Mouse (Mus musculus) right cerebral cortex, postnatal 4 days (tissue): ENCODE measurements at regions not wholly inside any gene's neighbourhood (a gene's known extent, or its start where the extent isn't known, plus 50 kb on each side); places are given as distances from the start of the nearest gene placed in this dataset.

ENCODE experiments used
- DNase-seq: peaks from one replicate; pipeline ENCODE4 v3.0.0-alpha.2; 2022

- no peak for DNase-seq
Measured at GRCm38 (mm10) chr7:72753053-72753559, 446.7 kb upstream of the Mctp2 start.

- no peak for DNase-seq
Measured at GRCm38 (mm10) chr7:72762711-72763110, 456.3 kb upstream of the Mctp2 start.

GRCm38 (mm10) chr7:72768705-72769104, 462.3 kb upstream of the Mctp2 start:
- DNase-seq: no peak

GRCm38 (mm10) chr7:72774031-72774770, 467.8 kb upstream of the Mctp2 start:
- no peak for DNase-seq

GRCm38 (mm10) chr7:72774771-72775119, 468.3 kb upstream of the Mctp2 start:
- no peak for DNase-seq

- DNase-seq: no peak
Measured at GRCm38 (mm10) chr7:72787306-72787705, 480.9 kb upstream of the Mctp2 start.

- DNase-seq: no peak
Measured at GRCm38 (mm10) chr7:72788261-72788660, 481.9 kb upstream of the Mctp2 start.

GRCm38 (mm10) chr7:72822142-72822541, 515.7 kb upstream of the Mctp2 start:
- DNase-seq: no peak

GRCm38 (mm10) chr7:72826597-72826996, 520.2 kb upstream of the Mctp2 start:
- no peak for DNase-seq

- DNase-seq: no peak
Measured at GRCm38 (mm10) chr7:72835423-72835822, 529.0 kb upstream of the Mctp2 start.

GRCm38 (mm10) chr7:72836026-72836425, 529.6 kb upstream of the Mctp2 start:
- DNase-seq: no peak

- DNase-seq: no peak
Measured at GRCm38 (mm10) chr7:72836457-72836985, 530.1 kb upstream of the Mctp2 start.

GRCm38 (mm10) chr7:72837992-72838655, 531.7 kb upstream of the Mctp2 start:
- no peak for DNase-seq

GRCm38 (mm10) chr7:72851346-72851745, 524.0 kb upstream of the Rgma start:
- no peak for DNase-seq

GRCm38 (mm10) chr7:72854501-72855002, 520.8 kb upstream of the Rgma start:
- DNase-seq: no peak

- DNase-seq: no peak
Measured at GRCm38 (mm10) chr7:72866966-72867754, 508.1 kb upstream of the Rgma start.

GRCm38 (mm10) chr7:72869068-72869467, 506.2 kb upstream of the Rgma start:
- no peak for DNase-seq

GRCm38 (mm10) chr7:72900816-72901215, 474.5 kb upstream of the Rgma start:
- DNase-seq: no peak

GRCm38 (mm10) chr7:72905891-72906290, 469.4 kb upstream of the Rgma start:
- no peak for DNase-seq

GRCm38 (mm10) chr7:72906536-72906935, 468.8 kb upstream of the Rgma start:
- DNase-seq: no peak

GRCm38 (mm10) chr7:72926772-72927380, 448.4 kb upstream of the Rgma start:
- DNase-seq: no peak

- DNase-seq: no peak
Measured at GRCm38 (mm10) chr7:72938842-72939241, 436.5 kb upstream of the Rgma start.

GRCm38 (mm10) chr7:72947531-72947930, 427.8 kb upstream of the Rgma start:
- DNase-seq: no peak
